In the genomic region with DNA sequence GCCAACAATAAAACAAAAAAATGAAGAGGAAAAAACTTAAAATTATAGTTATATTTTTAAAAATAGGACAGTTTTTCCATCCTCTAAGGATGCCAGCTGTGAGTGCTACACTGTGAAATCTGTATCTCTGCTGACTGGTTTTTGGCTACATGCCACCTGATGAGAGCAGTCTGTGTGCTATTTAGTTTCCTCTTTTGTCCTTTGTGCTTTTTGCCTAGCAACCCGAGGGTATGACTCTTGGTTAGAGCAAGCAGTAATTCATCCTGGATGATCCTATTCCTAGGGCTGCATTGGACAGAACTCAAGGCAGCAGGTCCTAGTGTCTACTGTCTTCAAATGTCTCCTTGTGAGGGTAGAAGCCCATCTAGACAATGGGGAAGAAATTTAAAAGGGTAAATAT, we compare ENCODE assay signal across 9 mouse cellular contexts.
DNase-seq lines count a peak whose midpoint lies in the region; ATAC-seq and TF ChIP-seq lines count a peak whose summit lies in the region.
"Had no signal": no experiment of that assay in that cellular context is flagged by ENCODE, and none has a peak within 500 bp of the region (broad histone marks: within the 10 kb centered on the region; RNA-seq: fewer than 3 reads in every experiment).

No protein-coding gene starts in this region.

- no peak for TF ChIP-seq CTCF in thymus, adult 2 months (IDR thresholded peaks at IDR 0.05; ENCODE audit: borderline replicate concordance, control insufficient read depth, extremely low read depth, insufficient read depth, low read length, poor library complexity)

- H3K9ac ChIP-seq in neural tube, embryonic 13.5 days, result no peak overlapping the region

- DNase-seq in frontal cortex, postnatal 25 days (ENCODE audit: low spot score in 2 of 2), result no peak
- DNase-seq in cerebellum, postnatal 10 days, result peak; percentile 50 to 53
- DNase-seq in layer of hippocampus, adult 18-20 months (ENCODE audit: low spot score in 2 of 2), result peak; percentile 65 to 84
- DNase-seq in thymus, adult 2 months, result no peak
- no peak for DNase-seq in spleen, postnatal 14 days (ENCODE audit: low spot score in 2 of 2)

- TF ChIP-seq POLR2A in thymus, adult 2 months (IDR thresholded peaks at IDR 0.05; ENCODE audit: control insufficient read depth, extremely low read depth, insufficient read depth, low read length, poor library complexity), result no peak

- no peaks in the 10 kb centered on the region for H3K36me3 ChIP-seq in neural tube, embryonic 13.5 days
- H3K36me3 ChIP-seq in thymus, adult 2 months (ENCODE audit: control insufficient read depth, insufficient read depth, low read length), result no peaks in the 10 kb centered on the region

- peak; percentile 91 for ATAC-seq in frontal cortex, adult (ENCODE audit: low TSS enrichment)
- ATAC-seq in neural tube, embryonic 13.5 days (ENCODE audit: low read depth), result peak; percentile 84
- ATAC-seq in megakaryocyte, adult 5-6 weeks (ENCODE audit: poor library complexity, severe bottlenecking), result no peak

- H3K4me2 ChIP-seq in neural tube, embryonic 13.5 days, result no peak overlapping the region

- 7% methylated on average over 1 of the region's 1 CpGs for WGBS in neural tube, embryonic 13.5 days
- WGBS in thymus, adult 2 months, result 43% methylated on average over 1 of the region's 1 CpGs

- no peak overlapping the region for H3K4me3 ChIP-seq in neural tube, embryonic 13.5 days
- no peak overlapping the region for H3K4me3 ChIP-seq in thymus, adult 2 months (ENCODE audit: control insufficient read depth, insufficient read depth, low read length)

- no peaks in the 10 kb centered on the region for H3K9me3 ChIP-seq in neural tube, embryonic 13.5 days

- H3K27ac ChIP-seq in neural tube, embryonic 13.5 days (replicated peaks), result no peak overlapping the region
- no peak overlapping the region for H3K27ac ChIP-seq in thymus, adult 2 months (ENCODE audit: control insufficient read depth, insufficient read depth, low read length)
- H3K27ac ChIP-seq: macrophage had no signal

- H3K27me3 ChIP-seq in neural tube, embryonic 13.5 days, result no peaks in the 10 kb centered on the region
- no peaks in the 10 kb centered on the region for H3K27me3 ChIP-seq in thymus, adult 2 months (ENCODE audit: control insufficient read depth, insufficient read depth, low read length)

- H3K4me1 ChIP-seq in neural tube, embryonic 13.5 days (replicated peaks), result no peaks in the 10 kb centered on the region; the same call in 1 of the 2 replicates
- no peaks in the 10 kb centered on the region for H3K4me1 ChIP-seq in thymus, adult 2 months (replicated peaks; ENCODE audit: control insufficient read depth, insufficient read depth, low read length)

Comparison
In these comparisons a context has a peak if more than half of its experiments do, and no peak if none do; other contexts are left out.
1. DNase-seq: peak in cerebellum, postnatal 10 days (2 of 2) and layer of hippocampus, adult 18-20 months (2 of 2); none in frontal cortex, postnatal 25 days (0 of 2), thymus, adult 2 months (single experiment) and spleen, postnatal 14 days (0 of 2).